Mouse (Mus musculus): ENCODE results near the gene Ugt1a1. TPM values are rescaled to one million over a fixed set of nuclear protein-coding genes. Genes with fewer than 3 reads are reported as not detected.
"Not testable (repeated sequence)": the region's sequence is repeated elsewhere in the genome, so short reads cannot be mapped to it uniquely, and the experiment has no call there.

Ugt1a1 gene
- not detected for total RNA-seq (2021)
- long read RNA-seq, experiment 1 = 0 reads
- long read RNA-seq, experiment 2 = 0 reads

GRCm38 (mm10) chr1:88211812-88212211 lies at the start of gene Ugt1a1:
Ugt1a1 (plus strand) TSS chr1:88211959.
- no peak for DNase-seq (ENCODE audit: low spot score in 2 of 2)

- no peak for DNase-seq (ENCODE audit: low spot score in 2 of 2)
Measured at GRCm38 (mm10) chr1:88165711-88166110, 46.0 kb upstream of the Ugt1a1 start, which contains the start of gene Ugt1a5. Ugt1a5 (plus strand) TSS chr1:88166012.

- DNase-seq (ENCODE audit: low spot score in 2 of 2) = not testable (repeated sequence)
Measured at GRCm38 (mm10) chr1:88172190-88172589, 39.6 kb upstream of the Ugt1a1 start.

GRCm38 (mm10) chr1:88179657-88180056 lies 32.1 kb upstream of the Ugt1a1 start:
- DNase-seq (ENCODE audit: low spot score in 2 of 2) = no peak

GRCm38 (mm10) chr1:88186325-88186935 lies 25.3 kb upstream of the Ugt1a1 start:
- no peak for DNase-seq (ENCODE audit: low spot score in 2 of 2)

- DNase-seq (ENCODE audit: low spot score in 2 of 2) = no peak
Measured at GRCm38 (mm10) chr1:88192136-88192535, 19.6 kb upstream of the Ugt1a1 start.

GRCm38 (mm10) chr1:88195687-88196086 lies 16.1 kb upstream of the Ugt1a1 start:
- no peak for DNase-seq (ENCODE audit: low spot score in 2 of 2)

GRCm38 (mm10) chr1:88197443-88197842 lies 14.3 kb upstream of the Ugt1a1 start:
- DNase-seq (ENCODE audit: low spot score in 2 of 2) = no peak

GRCm38 (mm10) chr1:88199996-88200395 lies 11.8 kb upstream of the Ugt1a1 start:
- no peak for DNase-seq (ENCODE audit: low spot score in 2 of 2)

- no peak for DNase-seq (ENCODE audit: low spot score in 2 of 2)
Measured at GRCm38 (mm10) chr1:88200456-88200855, 11.3 kb upstream of the Ugt1a1 start, which contains the start of gene Ugt1a2. Ugt1a2 (plus strand) TSS chr1:88200601.

- peak; percentile 80 to 88 for DNase-seq (ENCODE audit: low spot score in 2 of 2)
Measured at GRCm38 (mm10) chr1:88205294-88205922, 6.4 kb upstream of the Ugt1a1 start, which contains the start of gene Dnajb3. Dnajb3 (minus strand) TSS chr1:88205782.

GRCm38 (mm10) chr1:88206843-88207479 lies 4.8 kb upstream of the Ugt1a1 start:
- DNase-seq (ENCODE audit: low spot score in 2 of 2) = no peak

GRCm38 (mm10) chr1:88212341-88213045 lies 734 bp downstream of the Ugt1a1 start:
- DNase-seq (ENCODE audit: low spot score in 2 of 2) = no peak

GRCm38 (mm10) chr1:88213061-88213460 lies 1.3 kb downstream of the Ugt1a1 start:
- no peak for DNase-seq (ENCODE audit: low spot score in 2 of 2)

GRCm38 (mm10) chr1:88213766-88214461 lies 2.2 kb downstream of the Ugt1a1 start:
- no peak for DNase-seq (ENCODE audit: low spot score in 2 of 2)

- DNase-seq (ENCODE audit: low spot score in 2 of 2) = no peak
Measured at GRCm38 (mm10) chr1:88214462-88214952, 2.7 kb downstream of the Ugt1a1 start.

- DNase-seq (ENCODE audit: low spot score in 2 of 2) = no peak
Measured at GRCm38 (mm10) chr1:88215466-88216380, 4.0 kb downstream of the Ugt1a1 start.

- no peak for DNase-seq (ENCODE audit: low spot score in 2 of 2)
Measured at GRCm38 (mm10) chr1:88216551-88216950, 4.8 kb downstream of the Ugt1a1 start.

GRCm38 (mm10) chr1:88217144-88217543 lies 5.4 kb downstream of the Ugt1a1 start:
- DNase-seq (ENCODE audit: low spot score in 2 of 2) = no peak

GRCm38 (mm10) chr1:88217576-88217975 lies 5.8 kb downstream of the Ugt1a1 start:
- DNase-seq (ENCODE audit: low spot score in 2 of 2) = no peak

All from left cerebral cortex, adult 18-20 months (tissue).